Mouse (Mus musculus) erythroid progenitor cell, adult 5-6 weeks (primary cell): Measurements from ENCODE around the gene Uchl1. TPM values are rescaled to one million over a fixed set of nuclear protein-coding genes. Genes with fewer than 3 reads are reported as not detected.

Source experiments
- ATAC-seq: replicated peaks from 2 replicates; pipeline ENCODE4 v1.8.0; 2016; ENCODE audit warnings: moderate number of reproducible peaks, mild to moderate bottlenecking, moderate TSS enrichment, inconsistent platforms; ENCODE audit not compliant: poor library complexity, low FRiP score, severe bottlenecking
- total RNA-seq, 2 experiments: library from RNA; stranded (forward) in 1 of 2; stranded (reverse) in 1 of 2; fragments of 150-400 nt in 1 of 2; fragments of 186-747, 209-891 nt in 1 of 2; gene quantifications; 2 replicates each; pipeline versions ENCODE4 v1.2.3 to v1.2.4; 2015 to 2017; ENCODE audit warnings: low replicate concordance in 2 of 2

Gene Uchl1
- 7.2 TPM in 1 of 2 replicates, not detected in the other for total RNA-seq (2015; ENCODE audit: low replicate concordance)
- 0.39 TPM in 1 of 2 replicates, not detected in the other for total RNA-seq (2017; ENCODE audit: low replicate concordance)

DNA sequence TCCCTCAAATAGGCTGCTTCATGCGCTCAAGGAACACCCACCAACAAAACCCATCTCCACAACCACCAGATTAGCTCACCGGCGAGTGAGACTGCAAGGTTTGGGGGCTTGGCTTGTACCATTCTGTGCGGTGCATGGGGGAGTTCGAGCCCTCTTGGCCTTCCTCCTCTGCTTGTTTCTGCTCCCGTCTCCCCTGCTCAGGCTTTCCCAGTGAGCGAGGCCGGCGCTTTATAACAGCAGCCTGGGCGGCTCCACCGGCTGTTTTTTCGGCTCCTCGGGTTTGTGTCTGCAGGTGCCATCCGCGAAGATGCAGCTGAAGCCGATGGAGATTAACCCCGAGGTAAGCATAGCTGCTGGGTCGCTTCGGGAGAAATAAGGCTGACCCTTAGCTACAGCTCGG lies at the start of gene Uchl1:
Uchl1 (plus strand) TSS at position 109 of the 400 bp plus-strand sequence.
- no peak for ATAC-seq

GRCm38 (mm10) chr5:66627805-66628204 lies 48.1 kb upstream of the Uchl1 start:
- ATAC-seq: no peak

GRCm38 (mm10) chr5:66635459-66636079 lies 40.3 kb upstream of the Uchl1 start:
- no peak for ATAC-seq

- ATAC-seq: no peak
Measured at GRCm38 (mm10) chr5:66642156-66642555, 33.7 kb upstream of the Uchl1 start.

DNA sequence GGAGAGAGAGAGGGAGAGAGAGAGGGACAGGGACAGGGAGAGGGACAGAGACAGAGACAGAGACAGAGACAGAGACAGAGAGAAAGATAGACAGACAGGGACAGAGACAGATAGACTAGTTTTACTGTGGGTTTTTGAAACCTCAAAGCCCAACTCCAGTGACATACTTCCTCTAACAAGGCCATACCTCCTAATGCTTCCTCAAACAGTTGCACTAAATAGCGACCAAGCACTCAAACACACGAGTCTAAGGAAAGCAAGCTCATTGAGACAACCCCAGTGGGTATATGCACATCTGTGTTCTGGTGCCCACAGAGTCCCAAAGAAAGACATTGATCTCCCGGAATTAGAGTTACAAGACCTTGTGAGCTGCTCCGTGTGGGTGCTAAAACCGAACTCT lies 32.6 kb upstream of the Uchl1 start:
- no peak for ATAC-seq

- no peak for ATAC-seq
Measured at GRCm38 (mm10) chr5:66647504-66647903, 28.4 kb upstream of the Uchl1 start.

GRCm38 (mm10) chr5:66654220-66654619 lies 21.7 kb upstream of the Uchl1 start:
- ATAC-seq: no peak

- ATAC-seq: no peak
Measured at GRCm38 (mm10) chr5:66675189-66675890, 551 bp upstream of the Uchl1 start.

DNA sequence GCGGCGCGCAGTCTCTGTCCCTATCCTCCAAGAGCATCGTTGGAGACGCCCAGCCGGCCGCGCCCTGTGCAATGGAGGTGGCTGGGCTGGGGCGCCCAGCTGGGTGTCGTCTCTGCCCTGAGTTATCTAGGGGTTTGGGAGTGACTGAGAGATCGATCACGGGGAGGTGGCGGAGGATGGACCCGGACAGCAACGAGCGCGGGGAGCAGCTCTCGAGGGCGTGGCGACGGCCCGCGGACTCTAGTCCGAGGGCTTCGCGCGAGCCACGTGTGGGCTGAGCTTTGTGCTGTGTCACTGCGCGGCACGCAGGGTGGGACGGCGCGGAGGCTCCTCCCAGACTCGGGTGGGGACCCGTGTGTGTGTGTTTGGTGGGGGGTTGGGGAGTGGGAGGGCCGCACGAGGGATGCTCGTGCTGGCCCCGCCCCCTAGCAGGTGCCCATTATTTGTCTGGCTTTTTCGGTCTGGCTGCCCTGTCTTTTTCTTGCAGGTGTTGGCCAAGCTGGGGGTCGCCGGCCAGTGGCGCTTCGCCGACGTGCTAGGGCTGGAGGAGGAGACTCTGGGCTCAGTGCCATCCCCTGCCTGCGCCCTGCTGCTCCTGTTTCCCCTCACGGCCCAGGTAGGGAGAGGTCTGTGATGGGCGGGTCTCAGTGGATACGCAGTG lies 696 bp downstream of the Uchl1 start:
- no peak for ATAC-seq

- no peak for ATAC-seq
Measured at GRCm38 (mm10) chr5:66677411-66678345, 1.8 kb downstream of the Uchl1 start.

GRCm38 (mm10) chr5:66679222-66679621 lies 3.3 kb downstream of the Uchl1 start:
- ATAC-seq: no peak

GRCm38 (mm10) chr5:66685930-66686329 lies 10.0 kb downstream of the Uchl1 start:
- no peak for ATAC-seq

DNA sequence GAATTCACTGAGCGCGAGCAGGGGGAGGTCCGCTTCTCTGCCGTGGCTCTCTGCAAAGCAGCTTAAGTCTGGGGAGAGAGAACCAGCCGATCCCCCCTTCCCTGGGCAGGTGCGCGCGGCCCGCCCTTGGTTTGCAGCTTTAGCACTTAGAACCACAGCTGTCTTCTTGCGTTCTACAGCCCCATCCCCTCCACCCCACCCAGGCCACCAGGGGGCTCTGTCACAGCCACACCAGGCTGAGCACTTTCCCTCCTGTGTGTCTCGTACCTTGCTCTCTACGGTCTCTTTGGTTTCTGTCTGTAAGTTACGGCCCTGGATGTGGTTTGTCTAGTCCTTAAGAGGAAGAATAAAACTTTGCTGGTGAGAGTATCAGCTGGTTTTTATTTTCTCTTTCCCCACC lies 11.0 kb downstream of the Uchl1 start:
- ATAC-seq: no peak

- ATAC-seq: no peak
Measured at GRCm38 (mm10) chr5:66687737-66688136, 11.8 kb downstream of the Uchl1 start.

GRCm38 (mm10) chr5:66688286-66688685 lies 12.4 kb downstream of the Uchl1 start:
- no peak for ATAC-seq

GRCm38 (mm10) chr5:66689796-66690195 lies 13.9 kb downstream of the Uchl1 start:
- ATAC-seq: no peak

- ATAC-seq: no peak
Measured at GRCm38 (mm10) chr5:66693231-66693630, 17.3 kb downstream of the Uchl1 start.

GRCm38 (mm10) chr5:66697119-66697518 lies 21.2 kb downstream of the Uchl1 start:
- ATAC-seq: no peak

GRCm38 (mm10) chr5:66699911-66700310 lies 24.0 kb downstream of the Uchl1 start:
- ATAC-seq: no peak

DNA sequence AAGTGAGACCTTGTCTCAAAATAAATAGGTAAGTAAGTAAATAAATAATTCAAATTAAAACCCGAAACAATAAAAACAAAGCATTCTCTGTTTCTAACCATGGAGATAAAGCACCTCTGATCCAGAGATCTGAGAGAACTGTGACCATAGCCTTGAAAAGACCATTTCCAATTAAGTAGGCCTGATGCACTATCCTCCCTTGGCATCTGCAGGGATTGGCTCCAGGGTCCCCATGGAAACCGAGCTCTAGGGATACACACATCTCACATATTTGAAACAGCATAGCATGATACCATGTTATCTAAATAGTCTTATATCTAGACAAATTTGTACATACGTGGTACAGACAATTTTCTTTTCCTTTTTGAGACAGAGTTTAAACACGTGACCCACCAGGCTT lies 26.1 kb downstream of the Uchl1 start:
- ATAC-seq: no peak
